Mouse (Mus musculus) embryonic fibroblast, embryonic 13.5 days (primary cell): ENCODE data around the gene Syn3.

Experiments
- CTCF ChIP-seq: IDR thresholded peaks from 2 replicates; pipeline ENCODE4 v1.5.1; 2011; ENCODE audit warnings: mild to moderate bottlenecking, control low read depth, low read length, moderate library complexity, borderline replicate concordance; ENCODE audit not compliant: insufficient read depth
- POLR2A ChIP-seq: IDR thresholded peaks from 2 replicates; pipeline ENCODE4 v1.6.1; 2011; ENCODE audit warnings: low read depth, mild to moderate bottlenecking, control low read depth, low read length, moderate library complexity

DNA sequence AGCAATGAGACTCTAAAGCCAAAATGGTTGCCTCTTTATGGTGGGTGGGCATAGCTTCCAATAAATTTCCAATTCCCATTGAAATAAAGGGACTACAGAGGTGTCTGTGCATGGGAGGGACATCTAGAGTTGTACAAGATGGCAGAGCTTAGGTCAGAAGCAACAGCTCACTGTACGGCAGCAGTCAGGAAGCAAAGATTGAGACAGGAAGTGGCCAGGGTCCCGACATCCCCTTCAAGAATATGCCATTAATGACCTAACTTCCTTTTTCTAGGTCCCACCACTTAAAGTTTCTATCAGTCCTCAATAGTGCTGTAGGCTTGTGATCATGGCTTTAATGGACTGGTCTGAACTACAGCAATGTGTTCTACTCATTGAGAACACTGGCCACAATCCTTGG, 330.6 kb downstream of the Syn3 start:
- TF ChIP-seq CTCF (no peak), POLR2A (no peak)
